Mouse (Mus musculus): ENCODE data around the gene Sec14l3. TPM values are rescaled to one million over a fixed set of nuclear protein-coding genes. Genes with fewer than 3 reads are reported as not detected.
"Not testable (repeated sequence)": the region's sequence is repeated elsewhere in the genome, so short reads cannot be mapped to it uniquely, and the experiment has no call there.

Sec14l3 gene
- polyA plus RNA-seq (2012; rRNA removed) = not detected in 2 replicates

GRCm38 (mm10) chr11:4064627-4065122, at the start of gene Sec14l3:
TSS of gene Sec14l3 (plus strand) at chr11:4064841.
- no peak within 1 kb of the TSS for H3K4me3 ChIP-seq (ENCODE audit: low read depth, low read length)
- H3K4me1 ChIP-seq (ENCODE audit: control insufficient read depth, insufficient read depth, insufficient read length, low read length) = no peaks in the 10 kb centered on the region
- H3K36me3 ChIP-seq (ENCODE audit: control insufficient read depth, insufficient read depth, low read length) = no peaks in the 10 kb centered on the region
- 17% methylated on average over 5 of the region's 5 CpGs for WGBS
- no peak for TF ChIP-seq POLR2A (IDR thresholded peaks at IDR 0.05; ENCODE audit: low read depth, low read length)
- no peak for TF ChIP-seq CTCF (IDR thresholded peaks at IDR 0.05; ENCODE audit: extremely low read depth, insufficient read length, insufficient replicate concordance, low read depth, low read length)
- no peaks in the 10 kb centered on the region for H3K27me3 ChIP-seq (ENCODE audit: control insufficient read depth, insufficient read depth, low read length)
- H3K27ac ChIP-seq (ENCODE audit: insufficient read depth, low read depth, low read length) = no peak within 1 kb of the TSS

- not testable (repeated sequence) for H3K36me3 ChIP-seq (ENCODE audit: control insufficient read depth, insufficient read depth, low read length); H3K4me3 ChIP-seq (ENCODE audit: low read depth, low read length); H3K27me3 ChIP-seq (ENCODE audit: control insufficient read depth, insufficient read depth, low read length); H3K4me1 ChIP-seq (ENCODE audit: control insufficient read depth, insufficient read depth, insufficient read length, low read length); H3K27ac ChIP-seq (ENCODE audit: insufficient read depth, low read depth, low read length)
- WGBS = 85% methylated on average over 14 of the region's 14 CpGs
Measured at GRCm38 (mm10) chr11:4015796-4016195, 48.8 kb upstream of the Sec14l3 start.

- H3K4me3 ChIP-seq (ENCODE audit: low read depth, low read length); H3K36me3 ChIP-seq (ENCODE audit: control insufficient read depth, insufficient read depth, low read length); H3K27me3 ChIP-seq (ENCODE audit: control insufficient read depth, insufficient read depth, low read length); H3K27ac ChIP-seq (ENCODE audit: insufficient read depth, low read depth, low read length); H3K4me1 ChIP-seq (ENCODE audit: control insufficient read depth, insufficient read depth, insufficient read length, low read length): not testable (repeated sequence)
- WGBS = 73% methylated on average over 13 of the region's 13 CpGs
Measured at GRCm38 (mm10) chr11:4022111-4022510, 42.5 kb upstream of the Sec14l3 start.

GRCm38 (mm10) chr11:4023321-4023720, 41.3 kb upstream of the Sec14l3 start:
- H3K36me3 ChIP-seq (ENCODE audit: control insufficient read depth, insufficient read depth, low read length) = no peaks in the 10 kb centered on the region
- no peak for TF ChIP-seq CTCF (IDR thresholded peaks at IDR 0.05; ENCODE audit: extremely low read depth, insufficient read length, insufficient replicate concordance, low read depth, low read length)
- no peak for TF ChIP-seq POLR2A (IDR thresholded peaks at IDR 0.05; ENCODE audit: low read depth, low read length)
- 47% methylated on average over 2 of the region's 2 CpGs for WGBS
- H3K27me3 ChIP-seq (ENCODE audit: control insufficient read depth, insufficient read depth, low read length) = no peaks in the 10 kb centered on the region
- H3K4me1 ChIP-seq (ENCODE audit: control insufficient read depth, insufficient read depth, insufficient read length, low read length) = no peaks in the 10 kb centered on the region
- no peak overlapping the region for H3K4me3 ChIP-seq (ENCODE audit: low read depth, low read length)
- no peak overlapping the region for H3K27ac ChIP-seq (ENCODE audit: insufficient read depth, low read depth, low read length)

GRCm38 (mm10) chr11:4027066-4027465, 37.6 kb upstream of the Sec14l3 start:
- H3K27ac ChIP-seq (ENCODE audit: insufficient read depth, low read depth, low read length) = no peak overlapping the region
- WGBS = 70% methylated on average over 8 of the region's 8 CpGs
- no peak overlapping the region for H3K4me3 ChIP-seq (ENCODE audit: low read depth, low read length)
- H3K27me3 ChIP-seq (ENCODE audit: control insufficient read depth, insufficient read depth, low read length) = no peaks in the 10 kb centered on the region
- no peaks in the 10 kb centered on the region for H3K36me3 ChIP-seq (ENCODE audit: control insufficient read depth, insufficient read depth, low read length)
- no peak for TF ChIP-seq POLR2A (IDR thresholded peaks at IDR 0.05; ENCODE audit: low read depth, low read length)
- no peak for TF ChIP-seq CTCF (IDR thresholded peaks at IDR 0.05; ENCODE audit: extremely low read depth, insufficient read length, insufficient replicate concordance, low read depth, low read length)
- no peaks in the 10 kb centered on the region for H3K4me1 ChIP-seq (ENCODE audit: control insufficient read depth, insufficient read depth, insufficient read length, low read length)

GRCm38 (mm10) chr11:4027561-4028334, 36.9 kb upstream of the Sec14l3 start:
- no peak overlapping the region for H3K27ac ChIP-seq (ENCODE audit: insufficient read depth, low read depth, low read length)
- TF ChIP-seq POLR2A (IDR thresholded peaks at IDR 0.05; ENCODE audit: low read depth, low read length) (no peak), CTCF (IDR thresholded peaks at IDR 0.05; ENCODE audit: extremely low read depth, insufficient read length, insufficient replicate concordance, low read depth, low read length) (no peak)
- no peak overlapping the region for H3K4me3 ChIP-seq (ENCODE audit: low read depth, low read length)
- H3K4me1 ChIP-seq (ENCODE audit: control insufficient read depth, insufficient read depth, insufficient read length, low read length) = no peaks in the 10 kb centered on the region
- no peaks in the 10 kb centered on the region for H3K36me3 ChIP-seq (ENCODE audit: control insufficient read depth, insufficient read depth, low read length)
- H3K27me3 ChIP-seq (ENCODE audit: control insufficient read depth, insufficient read depth, low read length) = no peaks in the 10 kb centered on the region
- WGBS = 69% methylated on average over 9 of the region's 9 CpGs

GRCm38 (mm10) chr11:4029343-4029742, 35.3 kb upstream of the Sec14l3 start:
- WGBS = 67% methylated on average over 4 of the region's 4 CpGs
- H3K27me3 ChIP-seq (ENCODE audit: control insufficient read depth, insufficient read depth, low read length) = no peaks in the 10 kb centered on the region
- H3K4me3 ChIP-seq (ENCODE audit: low read depth, low read length) = no peak overlapping the region
- no peak overlapping the region for H3K27ac ChIP-seq (ENCODE audit: insufficient read depth, low read depth, low read length)
- H3K36me3 ChIP-seq (ENCODE audit: control insufficient read depth, insufficient read depth, low read length) = no peaks in the 10 kb centered on the region
- no peaks in the 10 kb centered on the region for H3K4me1 ChIP-seq (ENCODE audit: control insufficient read depth, insufficient read depth, insufficient read length, low read length)
- TF ChIP-seq CTCF (IDR thresholded peaks at IDR 0.05; ENCODE audit: extremely low read depth, insufficient read length, insufficient replicate concordance, low read depth, low read length) (no peak), POLR2A (IDR thresholded peaks at IDR 0.05; ENCODE audit: low read depth, low read length) (no peak)

Measured in small intestine, adult 2 months (tissue).